Mouse (Mus musculus) MN1 (cell line): ENCODE measurements around the gene Gcnt7.
A peak's percentile ranks its signal among the peaks of the same experiment; 100 is the strongest.

Experiments
- DNase-seq: peaks from one replicate; pipeline ENCODE4 v3.0.0-alpha.2; 2016; ENCODE audit warnings: low spot score

The Gcnt7 gene

DNA sequence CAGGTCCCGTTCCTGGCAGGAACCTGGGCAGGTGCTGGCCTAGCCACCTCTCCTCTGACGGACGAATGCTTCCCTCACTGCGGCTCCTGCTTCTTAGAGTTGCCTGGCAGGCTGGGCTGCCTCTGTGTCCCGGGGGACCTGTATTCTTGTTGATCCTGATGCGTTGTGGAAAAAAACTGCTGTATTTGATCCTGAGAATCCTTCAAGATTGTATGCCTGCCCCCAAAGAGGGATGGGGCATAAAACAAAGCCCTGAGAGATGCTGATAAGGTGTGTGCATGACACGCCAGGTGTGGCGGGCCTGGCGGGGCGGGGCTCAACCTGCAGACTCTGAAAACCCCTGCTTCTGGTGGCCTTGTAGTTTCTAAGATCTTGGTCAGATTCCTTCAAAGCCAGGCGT is at the start of gene Gcnt7:
TSS of gene Gcnt7 (minus strand) at position 101 of the 400 bp plus-strand sequence.
- no peak for DNase-seq

DNA sequence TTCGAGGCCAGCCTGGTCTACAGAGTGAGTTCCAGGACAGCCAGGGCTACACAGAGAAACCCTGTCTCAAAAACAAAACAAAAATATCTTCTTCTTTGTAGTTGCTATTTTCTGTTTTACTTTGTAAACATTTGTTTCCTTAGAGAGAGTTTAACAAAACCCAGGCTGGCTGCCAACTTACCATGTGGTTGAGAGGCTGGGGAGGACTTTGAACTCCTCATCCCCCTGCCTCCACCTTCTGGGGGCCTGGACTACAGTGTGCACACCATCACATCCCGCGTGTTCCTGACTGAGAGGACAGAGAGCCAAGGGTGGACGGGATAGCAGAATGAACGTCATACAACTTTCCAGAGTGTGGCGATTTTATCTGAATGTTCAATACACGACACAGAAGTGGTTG is 47.7 kb upstream of the Gcnt7 start:
- DNase-seq = no peak

DNA sequence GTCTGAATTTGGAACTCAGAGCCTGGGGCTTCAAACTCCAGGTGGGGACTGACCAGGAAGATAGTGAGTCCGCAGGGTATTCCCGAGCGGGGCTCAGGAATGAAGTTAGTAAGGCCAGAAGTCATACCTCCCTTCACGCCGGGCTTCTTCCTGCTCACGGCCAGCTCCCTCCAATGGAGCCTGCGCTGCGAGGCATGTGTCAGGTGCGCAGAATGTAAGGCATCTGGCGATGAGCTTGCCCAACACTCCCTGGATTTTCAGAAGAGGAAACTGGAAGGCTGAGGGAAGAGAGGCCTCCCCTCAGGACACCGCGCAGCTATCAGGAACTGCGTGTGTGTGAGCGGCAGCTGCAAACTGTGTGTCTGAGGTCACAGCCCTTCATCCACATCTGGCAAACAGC is 43.8 kb upstream of the Gcnt7 start:
- no peak for DNase-seq

- DNase-seq = peak; percentile 38
These were observed 42.9 kb upstream of the Gcnt7 start for GRCm38 (mm10) chr2:172501341-172501740.

DNA sequence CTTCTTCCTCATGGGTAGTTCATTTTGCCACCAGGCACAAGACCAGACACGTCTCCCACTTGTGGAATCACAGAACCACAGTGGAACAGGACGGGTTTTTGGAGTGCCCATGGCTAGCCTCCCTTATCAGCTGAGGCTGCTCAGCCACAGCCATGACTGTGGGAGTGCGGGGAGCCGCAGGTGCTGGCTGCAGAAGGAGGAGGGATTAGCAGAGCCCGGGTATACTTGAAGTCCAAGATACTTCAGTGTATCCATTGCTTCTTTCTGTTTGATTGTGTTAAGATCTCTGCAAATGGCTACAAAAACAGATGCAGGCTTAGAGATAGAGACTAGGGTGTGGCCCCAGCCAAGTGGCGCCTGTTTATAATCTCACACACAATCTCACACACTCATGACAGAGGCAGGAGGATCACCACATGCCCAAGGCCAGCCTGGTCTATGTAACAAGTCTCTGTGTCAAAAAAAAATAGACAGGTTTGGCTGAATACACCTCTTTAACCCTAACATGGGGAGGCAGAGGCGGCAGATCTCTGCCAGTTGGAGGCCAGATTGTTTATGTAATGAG is 42.4 kb upstream of the Gcnt7 start:
- no peak for DNase-seq

- no peak for DNase-seq
These were observed 40.4 kb upstream of the Gcnt7 start for GRCm38 (mm10) chr2:172498823-172499222.

DNA sequence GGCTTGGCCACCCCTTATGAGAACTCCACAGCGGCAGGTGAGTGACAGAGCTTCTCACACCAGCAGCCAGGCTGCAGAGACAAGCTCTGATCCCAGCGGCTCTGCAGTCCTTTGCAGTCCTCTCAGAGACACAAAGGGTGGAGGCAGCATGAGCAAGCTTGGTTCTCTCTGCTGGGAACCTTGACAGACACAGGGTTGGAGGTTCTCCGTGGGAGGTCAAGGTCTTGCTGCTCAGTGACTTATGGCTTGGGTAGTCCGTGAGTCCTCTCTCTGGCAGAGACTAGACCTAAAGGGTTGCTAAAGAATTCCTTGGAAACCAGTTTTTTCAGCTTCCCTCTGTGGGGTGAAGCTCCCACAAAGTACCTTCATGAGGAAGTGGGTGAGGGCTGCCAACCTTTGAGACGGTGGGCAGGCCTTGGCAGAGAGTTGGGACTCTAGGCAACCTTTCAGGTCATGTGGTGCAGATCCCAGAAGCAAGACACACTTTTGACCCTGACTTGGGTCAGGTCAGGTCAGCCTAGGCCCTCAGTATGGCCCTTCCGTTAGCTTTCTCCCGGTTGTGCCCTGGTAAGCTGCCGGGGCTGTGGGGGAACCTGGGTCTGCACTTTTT is 38.4 kb upstream of the Gcnt7 start:
- DNase-seq = no peak

DNA sequence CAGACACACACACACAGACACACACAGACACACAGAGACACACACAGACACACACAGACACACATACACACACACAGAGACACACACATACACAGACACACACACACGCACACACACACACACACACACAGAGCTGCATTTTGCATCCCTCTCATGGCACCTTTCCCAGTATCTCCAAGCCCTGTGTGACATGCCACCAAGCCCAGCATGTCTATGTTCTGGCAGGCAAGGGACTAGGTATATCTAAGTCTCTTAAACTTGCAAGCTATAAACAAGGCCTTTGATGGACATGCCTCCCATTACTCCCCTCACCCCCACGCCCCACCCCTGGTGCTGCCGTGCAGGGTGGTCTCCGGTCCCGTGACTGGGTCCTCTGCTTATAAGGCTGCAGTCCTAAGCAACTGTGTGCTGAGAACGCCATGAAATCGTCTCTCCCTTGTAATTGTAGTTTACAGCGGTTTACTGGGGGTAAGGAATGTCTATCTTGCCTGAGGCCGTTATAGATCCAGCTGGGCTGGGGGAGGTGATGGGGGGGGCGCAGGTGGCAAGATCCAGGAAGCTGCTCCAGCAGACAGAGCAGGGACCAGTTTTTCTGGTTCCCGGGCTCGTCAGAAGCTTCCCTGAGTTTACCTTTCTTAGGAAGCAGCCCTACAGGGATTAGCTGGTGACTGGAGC is 26.4 kb upstream of the Gcnt7 start:
- no peak for DNase-seq

- no peak for DNase-seq
These were observed 25.5 kb upstream of the Gcnt7 start for GRCm38 (mm10) chr2:172483766-172484413.

DNA sequence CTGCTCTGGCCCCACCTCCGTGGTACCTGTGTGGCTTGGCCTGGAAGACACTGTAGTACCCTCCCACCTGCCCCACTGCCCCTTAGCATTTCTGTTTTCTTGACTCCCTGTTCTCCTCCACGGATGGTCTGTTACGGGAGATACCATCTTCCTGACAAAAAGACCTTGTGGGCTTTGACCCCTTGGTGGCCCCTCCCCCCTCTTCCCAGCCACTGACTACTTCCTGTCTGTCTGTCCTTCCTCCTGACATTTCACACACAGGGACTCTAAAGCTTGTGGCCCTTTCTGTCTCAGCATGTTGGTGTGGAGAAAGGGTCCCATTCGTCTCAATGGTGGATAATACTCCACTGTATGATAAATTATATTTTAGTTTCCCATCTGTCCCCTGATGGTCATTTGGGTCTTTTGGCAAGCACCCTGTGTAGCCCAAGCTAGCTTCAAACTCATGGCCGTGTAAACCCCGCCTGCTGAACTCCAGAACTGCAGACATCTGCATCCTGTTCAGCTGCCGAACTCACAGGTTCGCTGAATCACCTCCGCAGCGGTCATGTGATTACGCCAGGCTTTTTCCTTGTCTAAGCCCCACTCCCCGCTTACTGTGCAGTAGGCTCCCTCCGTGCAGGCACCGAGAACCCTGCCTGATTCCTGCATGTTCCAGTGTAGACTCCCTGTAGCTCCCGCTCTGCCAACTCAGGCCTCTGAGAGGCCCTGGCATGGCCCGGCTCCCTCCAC is 23.4 kb upstream of the Gcnt7 start:
- no peak for DNase-seq

GRCm38 (mm10) chr2:172480296-172480695 is 21.9 kb upstream of the Gcnt7 start:
- DNase-seq = no peak

DNA sequence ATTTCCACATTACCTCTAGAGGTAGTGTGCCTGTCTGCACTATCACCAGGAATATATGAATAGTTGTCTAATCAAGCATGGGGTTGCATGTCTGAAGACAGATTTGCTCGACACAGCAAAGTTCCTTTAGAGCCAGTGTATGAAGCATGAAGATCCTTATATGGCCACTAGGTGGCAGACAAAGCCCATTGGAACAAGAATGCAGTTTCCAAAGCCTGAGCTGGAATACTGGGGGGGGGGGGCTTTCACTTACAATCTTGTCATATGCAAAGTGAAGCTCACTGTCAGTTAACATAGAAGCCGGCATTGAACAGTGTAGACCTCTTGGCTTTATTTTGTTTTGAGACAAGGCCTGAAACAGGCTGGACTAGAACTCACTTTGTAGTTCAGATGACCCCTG is 19.5 kb upstream of the Gcnt7 start:
- DNase-seq = peak; percentile 60

DNA sequence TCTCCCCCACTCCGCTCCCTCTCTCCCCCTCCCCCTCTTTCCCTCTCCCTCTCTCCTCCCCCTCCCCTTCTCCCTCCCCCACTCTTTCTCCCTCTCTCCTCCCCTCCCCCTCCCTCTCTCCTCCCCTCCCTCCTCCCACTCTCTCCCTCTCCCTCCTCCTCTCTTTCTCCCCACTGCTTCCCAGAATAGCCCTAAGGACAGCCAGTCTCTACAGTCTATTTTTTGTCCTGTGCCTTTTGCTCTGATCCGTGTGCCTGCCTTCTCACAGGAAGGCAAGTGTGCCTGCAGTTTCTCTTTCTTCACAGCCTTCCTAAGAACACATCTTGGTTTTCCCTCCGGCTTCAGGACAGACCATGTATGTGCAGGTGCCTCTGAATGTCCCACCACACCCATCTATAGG is 19.0 kb upstream of the Gcnt7 start:
- DNase-seq = no peak

- no peak for DNase-seq
These were observed 18.4 kb upstream of the Gcnt7 start for GRCm38 (mm10) chr2:172476707-172477260.

DNA sequence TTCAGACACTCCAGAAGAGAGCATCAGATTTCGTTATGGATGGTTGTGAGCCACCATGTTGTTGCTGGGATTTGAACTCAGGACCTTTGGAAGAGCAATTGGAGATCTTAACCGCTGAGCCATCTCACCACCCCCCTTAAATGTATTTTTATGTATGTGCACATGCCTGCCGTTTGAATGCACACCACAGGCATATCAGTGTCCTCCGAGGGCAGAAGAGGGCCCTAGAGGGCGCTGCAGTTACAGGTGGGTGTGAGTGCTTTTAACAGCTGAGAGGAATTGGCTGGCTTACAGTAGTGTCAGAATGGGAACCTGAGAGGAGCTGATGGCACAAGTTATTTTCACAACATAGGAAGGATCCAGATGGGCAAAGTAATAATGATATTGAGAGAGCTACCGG is 16.6 kb upstream of the Gcnt7 start:
- no peak for DNase-seq

- no peak for DNase-seq
These were observed 15.2 kb upstream of the Gcnt7 start for GRCm38 (mm10) chr2:172473591-172473990.

DNA sequence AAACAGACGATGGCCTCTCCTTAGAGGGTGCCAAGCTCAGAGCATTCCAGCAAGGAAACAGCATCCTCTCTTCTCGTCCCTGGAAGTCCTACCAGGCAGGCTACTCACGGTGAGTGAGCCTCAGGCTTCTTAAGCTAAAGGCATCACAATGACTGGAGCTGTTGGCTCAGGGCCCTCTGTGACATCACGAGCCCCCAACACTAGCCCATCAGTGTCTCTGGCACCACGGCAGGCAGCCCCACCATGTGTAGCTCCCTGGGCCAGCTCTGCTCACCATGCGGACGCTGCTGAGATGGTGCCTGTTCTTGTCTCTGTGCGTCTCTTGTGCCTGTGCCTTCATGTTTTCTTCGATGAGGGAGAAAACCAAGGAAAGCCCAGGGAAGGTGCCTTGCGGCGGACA is 13.9 kb upstream of the Gcnt7 start, which contains the start of gene Fam209:
TSS of gene Fam209 (plus strand) at position 203 of the 400 bp plus-strand sequence.
- no peak for DNase-seq

GRCm38 (mm10) chr2:172468346-172468819 is 10.0 kb upstream of the Gcnt7 start:
- DNase-seq = no peak

DNA sequence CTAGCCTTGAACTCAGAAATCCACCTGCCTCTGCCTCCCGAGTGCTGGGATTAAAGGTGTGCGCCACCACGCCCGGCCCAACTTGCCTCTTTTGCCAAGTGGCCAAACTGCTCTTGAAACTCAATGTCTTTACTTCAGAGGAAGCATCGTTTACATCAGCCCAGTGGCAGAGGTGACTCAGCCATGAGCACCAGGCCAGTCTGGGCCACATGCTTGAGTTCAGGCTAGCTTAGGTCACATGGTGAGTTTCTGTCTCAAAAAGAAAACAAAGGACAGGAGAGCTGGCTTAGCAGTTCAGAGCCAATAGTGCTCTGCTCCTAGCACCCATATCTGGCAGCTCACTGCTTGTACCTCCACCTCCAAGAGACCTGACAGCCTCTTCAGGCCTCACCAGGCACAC is 8.8 kb upstream of the Gcnt7 start:
- DNase-seq = peak; percentile 45

GRCm38 (mm10) chr2:172466427-172467132 is 8.2 kb upstream of the Gcnt7 start:
- no peak for DNase-seq

GRCm38 (mm10) chr2:172462813-172463212 is 4.4 kb upstream of the Gcnt7 start:
- DNase-seq = no peak
